Mouse (Mus musculus) adrenal gland, postnatal 36 days (tissue): ENCODE data around the gene Olig2. TPM values are rescaled to one million over a fixed set of nuclear protein-coding genes. Genes with fewer than 3 reads are reported as not detected.
A peak's percentile ranks its signal among the peaks of the same experiment; 100 is the strongest.
"Not testable (repeated sequence)": the region's sequence is repeated elsewhere in the genome, so short reads cannot be mapped to it uniquely, and the experiment has no call there.

Experiments
- DNase-seq, 2 experiments: peaks; one replicate each; pipeline ENCODE4 v3.0.0; 2021; ENCODE audit warnings: mixed read lengths in 1 of 2
- total RNA-seq, 2 experiments: library from RNA; stranded (reverse); gene quantifications; 2 replicates each; pipeline ENCODE4 v1.2.3; 2021

The Olig2 gene
- total RNA-seq, 2 experiments from 2014 or later: not detected

DNA sequence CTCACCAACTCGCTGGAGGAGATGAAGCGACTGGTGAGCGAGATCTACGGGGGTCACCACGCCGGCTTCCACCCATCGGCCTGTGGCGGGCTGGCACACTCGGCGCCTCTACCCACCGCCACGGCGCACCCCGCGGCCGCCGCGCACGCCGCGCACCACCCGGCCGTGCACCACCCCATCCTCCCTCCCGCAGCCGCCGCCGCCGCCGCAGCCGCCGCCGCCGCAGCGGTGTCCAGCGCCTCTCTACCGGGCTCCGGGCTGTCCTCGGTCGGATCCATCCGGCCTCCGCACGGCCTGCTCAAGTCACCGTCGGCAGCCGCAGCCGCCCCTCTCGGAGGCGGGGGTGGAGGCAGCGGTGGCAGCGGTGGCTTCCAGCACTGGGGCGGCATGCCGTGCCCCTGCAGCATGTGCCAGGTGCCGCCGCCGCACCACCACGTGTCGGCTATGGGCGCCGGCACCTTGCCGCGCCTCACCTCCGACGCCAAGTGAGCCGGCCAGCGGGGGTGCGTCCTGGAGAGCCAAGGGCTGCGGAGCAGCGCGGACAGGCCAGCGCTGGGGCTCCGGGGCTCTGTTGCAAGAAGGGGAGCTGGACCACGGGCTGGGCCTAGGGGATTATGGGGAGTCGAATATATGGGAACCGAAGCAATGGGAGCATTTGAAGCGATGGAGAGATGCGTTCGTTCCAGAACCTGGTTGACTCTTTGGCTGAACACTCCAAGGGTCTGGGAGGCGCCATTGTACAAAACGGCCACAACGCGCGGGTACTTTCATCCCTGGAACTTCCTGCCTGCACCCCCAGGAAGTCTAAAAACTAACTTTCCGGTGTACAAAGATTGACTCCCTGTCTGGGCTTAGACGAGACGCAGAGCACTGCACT lies 1.9 kb downstream of the Olig2 start:
- no peak for DNase-seq

DNA sequence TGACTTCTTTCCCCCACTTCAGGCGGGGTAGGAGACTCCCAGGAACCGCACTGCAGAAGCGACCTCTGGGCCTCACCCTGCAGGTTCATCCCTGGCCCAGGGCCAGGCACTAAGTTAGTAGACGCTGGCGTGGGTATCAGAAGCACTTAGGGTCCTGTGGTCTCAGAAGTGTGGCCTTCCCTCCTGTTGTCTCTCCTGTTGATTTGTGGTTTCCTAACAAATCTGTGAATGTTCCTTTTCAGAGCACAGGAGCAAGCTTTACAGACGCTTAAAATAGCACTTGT lies 2.4 kb downstream of the Olig2 start:
- no peak for DNase-seq

DNA sequence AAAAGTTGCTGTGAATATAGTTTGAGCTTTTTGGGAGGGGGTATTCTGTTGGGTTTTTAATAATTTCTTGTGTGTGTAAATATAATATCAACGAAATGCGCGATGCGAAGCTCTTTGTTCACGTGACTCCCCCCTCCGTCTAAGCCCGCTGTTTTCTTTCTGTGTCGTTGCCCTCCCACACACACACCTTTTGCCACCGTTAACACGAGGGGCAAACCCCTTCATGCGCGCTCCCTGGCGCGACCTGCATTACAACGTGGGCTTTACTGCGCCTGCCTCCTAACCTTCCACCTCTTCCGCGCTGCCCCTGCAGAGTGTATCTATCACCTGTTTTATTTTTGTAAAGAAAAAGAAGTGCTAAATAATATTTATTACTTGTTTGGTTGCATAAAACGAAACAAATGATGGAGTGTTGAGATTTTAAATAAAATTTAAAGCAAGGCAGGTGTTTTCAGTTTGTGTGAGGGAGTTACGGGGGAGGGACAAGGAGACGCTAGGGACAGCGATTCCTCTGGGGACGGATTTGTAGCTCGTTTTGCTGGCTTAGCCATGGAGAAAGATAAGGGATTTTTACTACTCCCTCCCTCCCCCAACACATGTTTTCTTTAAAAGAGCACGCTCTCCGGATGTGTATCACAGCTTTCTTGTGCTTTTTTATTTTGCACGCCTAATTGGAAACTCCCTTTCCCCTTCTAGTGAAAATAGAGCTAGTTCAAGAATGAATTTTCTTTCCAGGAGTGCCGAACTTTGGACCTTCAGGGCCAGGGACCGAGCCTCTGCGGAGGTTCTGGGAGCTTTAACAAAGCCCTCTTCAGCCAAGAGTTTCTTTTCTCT lies 3.2 kb downstream of the Olig2 start:
- no peak for DNase-seq

DNA sequence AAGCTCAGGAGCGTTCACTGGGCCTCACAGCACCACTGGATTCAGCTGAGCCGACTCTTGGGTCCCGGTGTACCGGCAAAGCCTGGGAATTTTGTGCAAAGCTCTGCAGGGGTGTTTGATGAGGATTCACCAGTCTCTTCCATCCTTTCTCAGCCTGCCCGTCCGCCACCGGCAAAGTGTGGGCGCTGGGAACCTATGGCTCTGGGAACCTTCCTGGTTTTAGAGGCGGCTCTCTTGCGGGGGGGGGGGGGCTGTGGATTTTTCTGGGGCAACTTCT lies 3.8 kb downstream of the Olig2 start:
- DNase-seq: no peak

DNA sequence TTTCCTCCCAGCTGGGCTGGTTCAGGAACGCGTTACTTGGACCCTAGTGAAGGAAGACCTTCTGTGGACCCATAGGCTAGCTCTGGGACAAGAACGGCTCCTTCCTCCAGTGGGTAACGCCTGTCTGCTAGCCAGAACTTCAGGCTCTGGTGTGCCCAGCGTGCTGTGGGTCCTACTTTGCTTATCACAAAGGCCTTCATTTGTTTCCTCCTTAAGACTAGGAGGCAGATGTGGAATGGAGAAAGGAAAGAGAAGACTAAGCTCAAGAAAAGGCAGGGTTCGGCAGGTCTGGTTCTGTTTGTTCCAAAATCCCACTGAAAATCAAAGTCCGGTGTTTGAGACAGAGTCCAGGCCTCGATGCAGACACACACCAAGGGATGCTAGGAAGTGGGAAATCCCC lies 4.4 kb downstream of the Olig2 start:
- no peak for DNase-seq

DNA sequence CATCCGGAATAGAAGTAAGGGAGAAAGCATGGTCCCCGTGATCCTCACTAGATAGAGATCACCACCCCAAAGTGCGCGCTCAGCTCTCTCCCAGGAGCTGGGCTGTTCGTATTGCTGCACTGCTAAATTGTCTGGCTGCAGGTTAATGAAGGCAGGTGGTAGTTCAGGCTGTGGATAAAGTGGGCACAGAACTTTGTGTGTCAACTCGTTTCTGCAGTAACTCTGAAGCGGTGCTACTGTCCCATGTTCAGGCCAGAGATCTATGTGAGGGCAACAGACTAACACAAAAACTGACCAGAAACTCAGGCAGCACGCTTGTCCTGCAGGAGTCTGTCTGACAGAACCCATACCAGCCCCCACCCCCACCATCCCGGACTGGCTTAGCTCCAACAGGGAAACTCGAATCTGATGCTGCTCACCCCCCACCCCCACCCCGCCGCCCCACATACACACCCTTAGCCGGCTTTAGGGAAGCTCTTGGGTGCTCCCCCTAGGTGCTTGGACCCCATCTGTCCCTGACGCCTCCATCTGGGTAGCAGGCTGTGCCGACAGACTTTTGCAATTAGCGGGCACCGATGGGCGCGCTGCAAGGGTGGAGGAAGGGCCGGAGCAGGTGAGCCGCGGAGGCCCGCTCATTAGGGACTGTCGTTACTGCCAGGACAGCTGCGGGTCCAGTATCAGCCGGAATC lies 6.7 kb downstream of the Olig2 start:
- no peak for DNase-seq

DNA sequence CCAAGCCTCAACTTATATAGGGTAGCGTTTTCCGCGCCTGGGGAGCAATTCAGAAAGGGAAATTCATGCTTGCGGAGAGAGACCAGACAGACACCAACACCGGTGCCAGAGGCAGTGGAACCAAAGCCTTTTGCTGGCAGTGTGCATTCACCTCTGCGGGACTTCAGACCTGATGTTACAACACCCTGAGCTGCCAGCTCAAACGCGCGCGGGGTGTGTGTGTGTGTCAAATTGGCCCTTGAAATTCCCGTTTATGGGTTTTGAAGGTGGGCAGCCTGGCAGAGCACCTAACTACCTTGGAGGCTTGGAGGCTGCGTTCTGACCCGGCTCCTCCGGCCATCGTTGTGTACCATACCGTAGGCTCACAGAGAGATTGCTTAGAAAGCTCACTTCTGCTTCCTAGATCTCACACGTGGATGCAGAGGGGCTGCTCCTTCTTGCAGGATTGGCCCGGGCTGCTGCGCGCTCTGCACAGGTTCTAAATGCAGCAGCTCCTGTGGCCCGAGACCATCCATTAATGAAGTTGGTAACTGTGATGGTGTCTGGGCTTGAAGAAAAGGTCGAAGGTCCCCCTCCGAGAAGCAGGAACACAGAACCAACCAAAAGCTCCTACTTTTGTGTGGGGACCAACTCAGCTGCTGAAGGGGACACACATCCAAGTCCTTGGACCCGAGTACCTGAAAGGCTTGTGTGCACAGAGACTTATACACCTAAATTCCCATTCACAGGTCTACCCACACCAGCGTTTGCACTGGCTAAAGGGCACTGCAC lies 7.4 kb downstream of the Olig2 start:
- no peak for DNase-seq

DNA sequence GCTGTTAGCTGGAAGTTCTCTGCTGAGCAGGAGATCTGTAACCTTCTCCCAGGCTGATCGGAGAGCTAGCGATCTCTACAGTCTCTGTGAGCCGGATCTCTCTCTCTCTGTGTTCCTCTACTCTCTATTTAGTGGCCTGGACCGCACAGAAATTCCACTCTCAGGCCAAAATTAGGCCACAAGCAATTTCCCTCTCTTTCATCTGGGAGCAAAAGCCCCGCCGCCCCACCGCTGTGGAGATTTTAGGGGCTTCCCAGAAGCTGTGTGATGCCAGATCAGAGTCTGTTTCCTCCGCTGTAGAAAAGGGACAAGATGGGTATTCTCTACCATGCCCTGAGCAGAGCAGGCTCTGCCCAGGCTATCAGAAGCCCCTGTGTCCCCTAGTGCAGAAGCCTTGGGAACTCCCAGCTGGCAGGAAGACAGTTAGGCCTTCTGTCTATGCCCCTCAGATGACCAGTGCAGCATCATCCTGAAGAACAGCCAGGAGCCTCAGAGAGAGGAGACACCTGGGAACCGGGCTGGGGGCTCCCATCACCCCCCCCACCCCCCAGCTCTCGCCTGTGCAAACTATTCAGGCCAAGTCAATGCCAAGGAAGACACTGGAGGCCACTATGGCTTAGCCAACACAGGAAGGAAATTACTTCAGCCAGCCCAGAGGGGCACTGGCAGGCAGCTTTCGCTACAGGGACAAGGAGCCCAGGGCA lies 8.1 kb downstream of the Olig2 start:
- DNase-seq: no peak

DNA sequence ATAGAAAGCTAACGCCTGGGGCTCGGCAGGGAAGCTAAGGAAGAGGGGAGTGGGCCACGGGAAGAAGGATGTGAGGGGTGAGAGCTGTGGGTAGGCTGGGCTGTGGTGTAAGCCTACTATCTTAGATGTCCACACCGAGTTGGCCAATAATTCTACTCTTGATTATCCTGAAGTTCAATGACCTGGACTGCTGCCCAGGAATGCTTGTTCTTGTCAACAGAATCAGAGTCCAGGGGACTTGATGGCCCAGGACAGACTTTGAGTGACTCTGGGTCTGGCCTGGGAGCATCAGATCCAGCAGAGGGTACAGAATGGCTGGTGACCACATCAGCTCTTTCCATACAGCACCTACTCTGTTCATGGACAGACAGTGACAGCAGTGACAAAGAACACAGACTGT lies 13.8 kb downstream of the Olig2 start:
- DNase-seq: no peak

DNA sequence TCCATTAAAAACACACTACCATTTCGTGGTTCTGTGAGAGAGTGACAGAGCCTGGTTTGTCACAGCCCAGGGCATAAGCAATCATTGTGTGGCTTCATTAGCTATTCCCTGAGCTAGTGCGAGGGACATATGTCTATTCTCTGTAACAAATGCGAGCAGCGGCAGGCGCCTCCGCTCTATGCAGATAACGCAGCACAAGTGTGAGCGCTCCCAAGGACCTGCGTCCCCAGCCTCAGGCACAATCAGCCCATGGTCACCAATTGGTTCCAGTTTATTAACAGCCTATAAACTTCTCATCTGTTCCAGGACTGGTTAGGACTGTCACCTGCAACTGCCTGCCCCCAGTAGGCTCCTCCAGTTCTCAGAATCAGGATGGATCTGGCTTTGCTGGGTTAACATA lies 21.0 kb downstream of the Olig2 start:
- no peak for DNase-seq

DNA sequence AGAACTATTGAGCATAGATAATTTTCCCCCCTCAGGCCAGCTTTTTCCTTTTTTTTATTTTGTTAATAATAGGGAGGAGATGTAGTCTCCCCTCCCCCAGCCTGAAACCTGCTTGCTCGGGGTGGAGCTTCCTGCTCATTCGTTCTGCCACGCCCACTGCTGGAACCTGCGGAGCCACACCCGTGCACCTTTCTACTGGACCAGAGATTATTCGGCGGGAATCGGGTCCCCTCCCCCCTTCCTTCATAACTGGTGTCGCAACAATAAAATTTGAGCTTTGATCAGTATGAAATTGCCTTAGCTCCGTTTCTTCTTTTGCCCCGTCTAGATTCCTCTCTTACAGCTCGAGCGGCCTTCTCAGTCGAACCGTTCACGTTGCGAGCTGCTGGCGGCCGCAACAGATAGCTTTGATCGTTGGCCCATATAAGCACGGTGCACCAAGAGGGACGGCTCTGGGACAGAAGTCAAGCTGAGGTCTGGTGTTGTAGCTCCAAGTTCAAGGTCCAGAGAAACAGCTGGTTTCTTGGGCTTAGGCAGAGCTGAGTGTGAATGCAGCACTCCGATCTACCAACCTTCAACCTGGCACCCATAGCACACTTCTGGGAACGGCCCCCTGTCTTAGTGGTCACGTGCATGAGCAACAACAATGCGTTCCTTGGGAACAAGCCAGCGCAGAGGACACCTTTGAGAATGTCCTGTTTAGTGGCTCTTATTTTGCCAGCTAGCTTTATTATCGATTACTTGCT lies 30.3 kb downstream of the Olig2 start:
- DNase-seq: not testable (repeated sequence)

DNA sequence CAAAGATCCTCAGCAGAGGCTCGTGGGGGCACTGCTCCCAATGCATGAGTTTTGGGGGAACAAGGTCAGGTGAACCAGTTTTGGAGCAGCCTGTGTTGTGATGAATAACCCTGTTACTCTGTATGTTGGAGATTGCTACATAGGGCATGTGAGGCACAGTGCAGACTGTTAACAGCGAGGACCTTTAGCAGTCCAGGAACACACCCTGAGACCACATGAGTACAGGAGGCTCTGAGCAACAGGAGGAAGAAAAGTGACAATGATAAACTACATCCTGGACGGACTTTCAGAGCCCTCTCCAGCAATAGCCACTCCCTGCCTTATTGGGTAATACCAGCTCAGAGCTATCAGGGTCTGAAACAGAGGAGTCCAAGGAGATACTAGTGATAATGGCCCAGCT lies 33.7 kb downstream of the Olig2 start:
- DNase-seq: no peak

DNA sequence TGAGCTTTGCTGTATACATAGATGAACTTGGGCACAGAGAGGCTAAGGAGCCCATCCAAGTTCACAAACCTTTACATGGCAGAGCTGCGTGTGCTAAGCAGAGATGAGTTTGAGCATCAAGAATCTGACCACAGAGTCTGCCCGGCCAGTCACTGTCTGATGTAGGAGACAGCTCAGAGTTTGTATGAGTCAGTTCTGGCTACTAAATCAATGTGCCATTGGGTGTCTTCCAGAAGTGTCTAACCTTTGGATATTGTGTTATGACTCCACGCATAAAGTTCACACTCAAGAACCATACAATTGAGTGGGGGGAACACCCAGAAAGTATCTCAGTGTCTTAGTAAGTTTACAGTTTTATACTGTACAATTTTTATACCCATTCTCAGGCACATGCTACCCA lies 35.6 kb downstream of the Olig2 start:
- DNase-seq: no peak

DNA sequence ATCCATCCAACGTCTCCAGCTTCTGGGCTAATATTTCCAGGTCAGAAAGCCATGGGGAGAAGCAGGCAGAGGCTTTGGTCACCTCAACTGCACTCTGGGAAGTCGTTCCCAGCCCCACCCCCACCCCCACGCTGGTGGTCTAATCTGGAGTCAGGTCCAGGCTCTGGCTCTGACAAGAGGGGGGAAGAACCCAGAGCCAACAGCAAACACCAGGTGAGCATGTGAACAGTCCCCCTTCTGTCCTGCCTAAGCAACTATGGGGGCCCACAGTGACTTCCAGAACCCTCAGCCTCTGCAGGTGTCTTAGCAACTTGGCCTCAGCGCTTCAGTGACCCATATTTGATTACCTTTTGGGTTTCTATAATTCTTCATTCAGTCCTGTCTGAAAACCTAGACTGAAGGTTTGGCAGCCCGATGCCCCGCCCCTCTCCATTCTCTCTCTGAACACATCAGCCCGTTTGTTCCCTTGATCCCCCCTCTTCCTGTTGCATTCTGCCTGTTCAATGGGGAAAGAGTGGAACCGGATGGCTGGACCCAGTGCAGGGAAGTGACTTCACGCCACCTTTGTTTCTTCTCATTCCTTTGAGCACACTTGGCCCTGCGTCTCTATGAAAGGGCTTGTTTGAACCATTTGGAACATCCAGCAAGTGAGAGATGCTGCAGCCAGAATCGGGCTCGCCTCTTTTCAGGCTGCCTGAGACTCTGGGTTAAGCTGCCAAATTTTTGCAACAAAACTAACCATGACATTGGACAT lies 37.4 kb downstream of the Olig2 start:
- no peak for DNase-seq

DNA sequence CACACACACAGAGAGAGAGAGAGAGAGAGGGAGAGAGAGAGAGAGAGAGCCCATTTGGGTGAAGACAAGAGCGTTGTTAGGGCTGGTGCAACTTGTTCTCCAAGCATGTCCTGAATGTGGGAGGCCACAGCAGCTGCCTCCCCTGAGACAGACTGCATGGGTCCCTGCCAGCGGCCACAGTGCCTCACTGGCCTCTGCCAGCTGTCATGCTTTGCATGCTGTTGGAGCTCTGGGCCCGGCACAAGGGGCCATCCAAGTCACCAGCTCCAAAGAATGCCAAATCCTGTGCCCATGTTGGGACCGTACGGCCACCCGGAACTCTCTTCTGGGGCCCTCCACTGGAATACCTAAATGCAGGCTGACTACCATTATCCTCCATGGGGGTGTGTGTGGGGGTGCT lies 40.7 kb downstream of the Olig2 start:
- peak in 1 of 2 experiments; percentile 57 for DNase-seq

DNA sequence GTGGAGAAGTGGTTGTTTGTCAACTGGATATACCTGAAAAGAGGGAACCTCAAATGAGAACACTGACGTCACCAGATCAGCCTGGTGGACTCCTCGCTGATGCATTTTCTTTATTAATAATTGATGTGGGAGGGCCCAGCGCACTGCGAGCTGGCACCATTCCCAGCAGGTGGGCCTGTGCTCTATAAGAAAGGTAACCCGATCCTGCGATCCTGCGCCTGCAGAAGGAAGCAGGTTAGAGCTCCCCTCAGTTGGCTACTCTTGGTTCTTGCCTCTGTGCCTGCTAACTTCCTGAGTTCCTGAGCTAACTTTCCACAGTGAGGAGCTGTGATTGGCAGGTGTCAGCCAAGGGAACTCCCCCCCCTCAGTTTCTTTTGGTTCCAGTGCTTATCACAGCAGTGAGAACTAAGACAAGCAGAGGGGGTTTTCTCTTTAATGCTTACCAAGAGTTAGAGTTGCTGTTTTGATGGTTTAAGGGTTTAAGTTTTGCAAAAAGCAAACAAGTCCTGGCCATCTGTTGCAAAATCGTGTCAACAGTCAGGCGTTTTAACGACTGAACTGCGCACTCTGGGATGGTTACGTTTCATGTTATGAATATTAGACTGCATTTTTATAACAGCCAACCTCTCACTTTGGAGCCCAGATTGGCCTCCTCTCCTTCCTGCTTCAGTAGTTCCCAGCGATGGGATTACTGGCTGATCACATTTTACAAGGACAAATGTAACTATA lies 43.6 kb downstream of the Olig2 start:
- no peak for DNase-seq

DNA sequence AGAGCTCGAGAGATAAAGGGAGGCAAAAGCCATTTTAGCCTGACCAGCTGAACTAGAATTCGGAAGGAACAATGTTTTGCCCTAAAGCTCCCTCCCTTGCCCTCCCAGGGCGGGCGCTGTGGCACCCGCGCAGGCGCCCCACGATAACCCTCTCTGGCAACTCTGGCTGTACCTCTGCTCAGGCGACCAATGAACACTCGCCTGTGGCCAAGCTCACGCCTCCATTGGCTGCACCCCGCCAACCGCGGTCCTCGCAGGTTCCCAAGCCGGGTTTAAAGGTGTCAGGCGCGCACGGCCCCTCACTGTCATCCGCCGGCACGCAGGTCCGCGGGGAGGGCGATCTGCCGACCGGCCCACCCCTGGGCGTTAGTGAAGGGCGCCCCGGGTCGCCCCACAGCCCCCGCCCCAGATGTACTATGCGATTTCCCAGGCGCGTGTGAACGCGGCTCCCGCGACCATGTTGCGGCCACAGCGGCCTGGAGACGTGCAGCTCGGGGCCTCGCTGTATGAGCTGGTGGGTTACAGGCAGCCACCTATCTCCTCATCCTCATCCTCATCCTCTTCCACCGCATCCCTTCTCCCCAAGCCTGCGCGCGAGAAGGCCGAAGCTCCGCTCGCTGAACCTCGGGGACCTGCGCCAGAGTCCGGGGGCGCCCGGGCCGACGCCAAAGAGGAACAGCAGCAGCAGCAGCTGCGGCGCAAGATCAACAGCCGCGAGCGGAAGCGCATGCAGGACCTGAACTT lies 44.4 kb downstream of the Olig2 start, which contains the start of gene Olig1:
TSS of gene Olig1 (plus strand) at position 305 of the 744 bp plus-strand sequence.
- peak; percentile 79 to 83 for DNase-seq

DNA sequence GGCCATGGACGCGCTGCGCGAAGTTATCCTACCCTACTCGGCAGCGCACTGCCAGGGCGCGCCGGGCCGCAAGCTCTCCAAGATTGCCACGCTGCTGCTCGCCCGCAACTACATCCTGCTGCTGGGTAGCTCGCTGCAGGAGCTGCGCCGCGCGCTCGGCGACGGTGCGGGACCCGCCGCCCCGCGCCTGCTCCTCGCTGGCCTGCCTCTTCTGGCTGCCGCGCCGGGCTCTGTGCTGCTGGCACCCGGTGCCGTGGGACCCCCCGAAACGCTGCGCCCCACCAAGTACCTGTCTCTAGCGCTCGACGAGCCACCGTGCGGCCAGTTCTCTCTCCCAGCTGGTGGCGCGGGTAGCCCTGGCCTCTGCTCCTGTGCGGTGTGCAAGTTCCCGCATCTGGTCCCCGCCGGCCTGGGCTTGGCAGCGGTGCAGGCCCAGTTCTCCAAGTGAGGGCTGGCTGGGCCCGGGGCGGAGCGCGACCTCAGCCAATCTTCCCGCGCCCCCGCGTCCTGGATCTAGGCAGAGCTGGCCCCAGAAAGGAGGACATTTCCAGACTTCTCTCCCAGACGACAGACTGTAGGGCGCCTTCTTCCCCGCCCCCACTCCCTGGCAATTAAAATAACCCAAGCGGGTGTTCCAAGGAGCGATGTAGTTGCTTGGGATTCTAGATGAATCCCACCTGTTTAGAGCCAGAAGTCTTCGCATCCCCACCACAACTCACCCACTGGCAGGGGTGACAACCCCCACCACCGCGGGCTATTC lies 45.1 kb downstream of the Olig2 start:
- peak in 1 of 2 experiments; percentile 13 for DNase-seq
